Mouse (Mus musculus) ES-E14 (cell line): ENCODE results near the gene Kif26b.

ENCODE experiments used
- CHD2 ChIP-seq: IDR thresholded peaks from 2 replicates; pipeline ENCODE4 v1.6.1; 2014; ENCODE audit warnings: mild to moderate bottlenecking, low read depth, low read length, inconsistent platforms
- MAFK ChIP-seq: IDR thresholded peaks from 2 replicates; pipeline ENCODE4 v1.6.1; 2014; ENCODE audit warnings: mild to moderate bottlenecking, low read depth, low read length, inconsistent platforms; ENCODE audit not compliant: insufficient read depth

DNA sequence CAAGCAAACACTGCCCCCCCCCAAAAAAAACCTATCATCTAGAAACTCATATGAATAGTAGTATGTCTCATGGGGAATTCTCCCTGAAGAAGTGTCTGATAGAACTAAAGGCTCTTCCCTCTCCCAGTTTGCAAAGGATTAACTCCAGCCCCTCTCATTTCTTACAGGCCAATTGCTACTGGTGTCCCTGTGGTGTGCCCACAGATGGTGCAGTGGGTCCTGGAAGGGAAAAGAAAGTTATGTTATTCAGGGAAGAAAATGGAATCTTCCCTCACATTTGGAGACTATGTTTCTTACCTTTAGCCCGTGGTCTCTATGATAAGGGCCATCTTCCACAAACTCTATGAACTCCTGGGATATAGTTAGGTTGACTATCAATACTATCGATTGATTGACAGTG lies 208.0 kb downstream of the Kif26b start:
- TF ChIP-seq MAFK: no peak
- no peak for TF ChIP-seq CHD2
